Mouse (Mus musculus) layer of hippocampus, postnatal 14 days (tissue): ENCODE data around the gene Psmf1. TPM values are rescaled to one million over a fixed set of nuclear protein-coding genes. Genes with fewer than 3 reads are reported as not detected.

Experiments
- total RNA-seq, 2 experiments: library from RNA; stranded (reverse); gene quantifications; 2 replicates each; pipeline ENCODE4 v1.2.3; 2021

The Psmf1 gene
- total RNA-seq, 2 experiments from 2014 or later, result 38.2 to 38.5 TPM

Other genes starting within 250 kb of the Psmf1 start
- 100 to 1,000 TPM; 804 to 810 TPM for gene Fkbp1a, start 201.7 kb downstream of the Psmf1 start, total RNA-seq
- 1 to 10 TPM in 1 of 2 experiments, under 1 TPM in 1; 0.81 to 1.9 TPM for gene Sdcbp2, start 171.6 kb downstream of the Psmf1 start, total RNA-seq
- gene Snph, start 111.6 kb downstream of the Psmf1 start, total RNA-seq, result 100 to 1,000 TPM; 303 to 326 TPM
- gene Rad21l, start 75.7 kb downstream of the Psmf1 start, total RNA-seq, result 1 to 10 TPM in 1 of 2 experiments, under 1 TPM in 1; 0.69 to 1.2 TPM
- 1 to 10 TPM; 4.5 to 6.3 TPM for gene Tmem74b, start 42.2 kb downstream of the Psmf1 start, total RNA-seq
- gene Rspo4, start 98.7 kb upstream of the Psmf1 start, total RNA-seq, result not detected
- gene Angpt4, start 167.0 kb upstream of the Psmf1 start, total RNA-seq, result under 1 TPM; 0.14 to 0.52 TPM
- gene Fam110a, start 236.0 kb upstream of the Psmf1 start, total RNA-seq, result 1 to 10 TPM; 8.2 to 9.5 TPM